Mouse (Mus musculus): Measurements from ENCODE around the gene Slamf1. TPM values are rescaled to one million over a fixed set of nuclear protein-coding genes. Genes with fewer than 3 reads are reported as not detected.

The Slamf1 gene
- 0.18 and 0.35 TPM in 2 replicates for polyA plus RNA-seq (2016; fragmentation: Nextera tagmentation; extraction: Ambion mirVana)

- WGBS, result 24% methylated on average over 6 of the region's 6 CpGs
- Histone ChIP-seq H3K4me3 (replicated peaks) (no peak within 1 kb of the TSS), H3K27me3 (no peaks in the 10 kb centered on the region), H3K36me3 (no peaks in the 10 kb centered on the region), H3K4me2 (no peak within 1 kb of the TSS), H3K9me3 (no peaks in the 10 kb centered on the region), H3K27ac (no peak within 1 kb of the TSS), H3K4me1 (replicated peaks) (no peaks in the 10 kb centered on the region), H3K9ac (replicated peaks) (no peak within 1 kb of the TSS)
- ATAC-seq (ENCODE audit: insufficient number of reproducible peaks, insufficient read depth, low FRiP score, low TSS enrichment, low read depth), result no peak
These were observed at the start of gene Slamf1 for GRCm38 (mm10) chr1:171766898-171767297. Gene Slamf1 (plus strand): TSS chr1:171767127.

GRCm38 (mm10) chr1:171731195-171731594 is 35.7 kb upstream of the Slamf1 start:
- H3K4me3 ChIP-seq (replicated peaks), result no peak overlapping the region
- H3K4me1 ChIP-seq (replicated peaks), result no peaks in the 10 kb centered on the region
- no peak for ATAC-seq (ENCODE audit: insufficient number of reproducible peaks, insufficient read depth, low FRiP score, low TSS enrichment, low read depth)
- H3K27me3 ChIP-seq, result no peaks in the 10 kb centered on the region
- no peak overlapping the region for H3K9ac ChIP-seq (replicated peaks)
- peaks cover 9% of the 10 kb centered on the region; the same call in 1 of the 2 replicates for H3K9me3 ChIP-seq
- H3K4me2 ChIP-seq, result no peak overlapping the region
- no peaks in the 10 kb centered on the region for H3K36me3 ChIP-seq
- H3K27ac ChIP-seq, result no peak overlapping the region

DNA sequence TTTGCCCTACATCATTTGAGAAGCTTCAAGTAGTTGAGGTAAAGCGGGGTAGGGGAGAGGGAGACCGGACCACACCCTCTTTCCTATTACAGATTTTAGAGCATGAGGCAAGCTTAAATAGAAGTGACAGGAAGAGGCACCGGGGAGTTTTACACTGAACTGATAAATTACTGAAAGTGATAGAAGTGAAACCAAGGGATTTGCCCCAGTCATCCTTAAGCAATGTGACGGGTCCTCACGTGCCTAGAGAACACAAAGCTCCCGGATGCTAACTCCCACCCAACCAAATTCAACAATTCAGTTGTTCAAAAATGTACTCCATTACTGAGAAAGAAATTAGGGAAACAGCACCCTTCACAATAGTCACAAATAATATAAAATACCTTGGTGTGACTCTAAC is 32.0 kb upstream of the Slamf1 start:
- no peaks in the 10 kb centered on the region for H3K4me1 ChIP-seq (replicated peaks)
- ATAC-seq (ENCODE audit: insufficient number of reproducible peaks, insufficient read depth, low FRiP score, low TSS enrichment, low read depth), result no peak
- WGBS, result 91% methylated on average over 6 of the region's 6 CpGs
- no peaks in the 10 kb centered on the region for H3K27me3 ChIP-seq
- H3K4me3 ChIP-seq (replicated peaks), result no peak overlapping the region
- H3K27ac ChIP-seq, result no peak overlapping the region
- no peaks in the 10 kb centered on the region for H3K36me3 ChIP-seq
- H3K4me2 ChIP-seq, result no peak overlapping the region
- H3K9me3 ChIP-seq, result no peaks in the 10 kb centered on the region
- H3K9ac ChIP-seq (replicated peaks), result no peak overlapping the region

DNA sequence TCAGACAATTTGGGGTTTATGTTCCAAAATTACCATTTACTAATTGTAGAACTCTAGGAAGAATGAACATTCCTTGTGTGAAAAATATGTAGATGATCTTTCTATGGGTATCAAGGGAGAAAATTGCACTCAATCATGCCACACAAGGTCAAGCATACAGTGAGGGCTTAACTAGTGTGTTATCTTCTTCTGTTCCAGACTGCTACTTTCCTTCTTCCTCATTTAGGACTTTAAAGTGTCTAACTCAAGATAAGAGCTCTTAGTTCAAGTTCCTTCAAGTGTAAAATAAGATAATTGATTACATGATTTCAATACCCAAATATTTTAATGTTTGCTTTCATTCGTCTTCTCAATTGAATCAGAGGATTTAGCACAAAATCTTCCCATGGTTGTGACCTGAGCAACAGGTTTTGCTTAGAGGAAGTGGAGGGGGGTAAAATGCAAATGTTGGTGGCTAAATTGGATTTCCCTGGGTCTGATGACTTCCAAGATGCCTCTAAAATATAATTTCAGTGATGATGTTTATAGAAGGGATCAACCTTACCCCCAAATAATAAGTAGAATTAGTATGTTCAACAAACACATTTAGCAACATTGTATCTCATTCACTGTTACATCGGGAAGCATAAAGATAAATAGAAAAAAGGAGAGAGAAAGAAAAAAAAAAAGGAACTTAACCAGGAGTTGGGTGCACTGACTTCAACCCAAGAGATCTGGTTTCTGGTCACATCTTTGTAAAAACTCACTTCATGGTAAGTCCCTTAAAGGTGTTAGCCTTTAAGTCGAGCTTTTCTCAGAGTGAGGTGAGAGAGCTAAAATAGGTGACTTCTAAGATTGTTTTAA is 18.6 kb upstream of the Slamf1 start:
- no peak for ATAC-seq (ENCODE audit: insufficient number of reproducible peaks, insufficient read depth, low FRiP score, low TSS enrichment, low read depth)
- no peaks in the 10 kb centered on the region for H3K27me3 ChIP-seq
- H3K9me3 ChIP-seq, result no peaks in the 10 kb centered on the region
- WGBS, result 84% methylated on average over 3 of the region's 3 CpGs
- H3K4me1 ChIP-seq (replicated peaks), result no peaks in the 10 kb centered on the region
- H3K4me3 ChIP-seq (replicated peaks), result no peak overlapping the region
- H3K9ac ChIP-seq (replicated peaks), result no peak overlapping the region
- no peak overlapping the region for H3K27ac ChIP-seq
- no peak overlapping the region for H3K4me2 ChIP-seq
- no peaks in the 10 kb centered on the region for H3K36me3 ChIP-seq

GRCm38 (mm10) chr1:171761853-171762448 is 5.0 kb upstream of the Slamf1 start:
- Histone ChIP-seq H3K27ac (no peak overlapping the region), H3K36me3 (no peaks in the 10 kb centered on the region), H3K4me3 (replicated peaks) (no peak overlapping the region), H3K4me1 (replicated peaks) (no peaks in the 10 kb centered on the region), H3K9ac (replicated peaks) (no peak overlapping the region), H3K4me2 (no peak overlapping the region), H3K27me3 (no peaks in the 10 kb centered on the region), H3K9me3 (no peaks in the 10 kb centered on the region)
- 72% methylated on average over 5 of the region's 5 CpGs for WGBS
- no peak for ATAC-seq (ENCODE audit: insufficient number of reproducible peaks, insufficient read depth, low FRiP score, low TSS enrichment, low read depth)

- Histone ChIP-seq H3K4me2 (no peak overlapping the region), H3K4me3 (replicated peaks) (no peak overlapping the region), H3K9ac (replicated peaks) (no peak overlapping the region), H3K9me3 (no peaks in the 10 kb centered on the region), H3K27me3 (no peaks in the 10 kb centered on the region), H3K4me1 (replicated peaks) (no peaks in the 10 kb centered on the region), H3K27ac (no peak overlapping the region), H3K36me3 (no peaks in the 10 kb centered on the region)
- ATAC-seq (ENCODE audit: insufficient number of reproducible peaks, insufficient read depth, low FRiP score, low TSS enrichment, low read depth), result no peak
- WGBS, result 69% methylated on average over 6 of the region's 6 CpGs
These were observed 4.1 kb downstream of the Slamf1 start for GRCm38 (mm10) chr1:171770996-171771395.

- Histone ChIP-seq H3K36me3 (no peaks in the 10 kb centered on the region), H3K4me3 (replicated peaks) (no peak overlapping the region), H3K9ac (replicated peaks) (no peak overlapping the region), H3K27ac (no peak overlapping the region), H3K4me1 (replicated peaks) (no peaks in the 10 kb centered on the region), H3K4me2 (no peak overlapping the region), H3K9me3 (no peaks in the 10 kb centered on the region), H3K27me3 (no peaks in the 10 kb centered on the region)
- ATAC-seq (ENCODE audit: insufficient number of reproducible peaks, insufficient read depth, low FRiP score, low TSS enrichment, low read depth), result no peak
- whole genome bisulfite sequencing, result 80% methylated on average over 8 of the region's 8 CpGs
These were observed 5.3 kb downstream of the Slamf1 start for GRCm38 (mm10) chr1:171772121-171772735.

GRCm38 (mm10) chr1:171773232-171773989 is 6.5 kb downstream of the Slamf1 start:
- H3K27ac ChIP-seq, result no peak overlapping the region
- H3K36me3 ChIP-seq, result no peaks in the 10 kb centered on the region
- H3K9ac ChIP-seq (replicated peaks), result no peak overlapping the region
- ATAC-seq (ENCODE audit: insufficient number of reproducible peaks, insufficient read depth, low FRiP score, low TSS enrichment, low read depth), result no peak
- WGBS, result 90% methylated on average over 10 of the region's 10 CpGs
- H3K4me2 ChIP-seq, result no peak overlapping the region
- no peaks in the 10 kb centered on the region for H3K27me3 ChIP-seq
- no peaks in the 10 kb centered on the region for H3K4me1 ChIP-seq (replicated peaks)
- no peak overlapping the region for H3K4me3 ChIP-seq (replicated peaks)
- H3K9me3 ChIP-seq, result no peaks in the 10 kb centered on the region

GRCm38 (mm10) chr1:171774266-171774665 is 7.3 kb downstream of the Slamf1 start:
- no peaks in the 10 kb centered on the region for H3K27me3 ChIP-seq
- H3K4me2 ChIP-seq, result no peak overlapping the region
- H3K9ac ChIP-seq (replicated peaks), result no peak overlapping the region
- no peak overlapping the region for H3K27ac ChIP-seq
- no peak overlapping the region for H3K4me3 ChIP-seq (replicated peaks)
- H3K9me3 ChIP-seq, result no peaks in the 10 kb centered on the region
- ATAC-seq (ENCODE audit: insufficient number of reproducible peaks, insufficient read depth, low FRiP score, low TSS enrichment, low read depth), result no peak
- no peaks in the 10 kb centered on the region for H3K4me1 ChIP-seq (replicated peaks)
- H3K36me3 ChIP-seq, result no peaks in the 10 kb centered on the region
- WGBS, result 72% methylated on average over 5 of the region's 5 CpGs

GRCm38 (mm10) chr1:171774678-171775077 is 7.8 kb downstream of the Slamf1 start:
- Histone ChIP-seq H3K27me3 (no peaks in the 10 kb centered on the region), H3K9me3 (no peaks in the 10 kb centered on the region), H3K4me2 (no peak overlapping the region), H3K4me1 (replicated peaks) (no peaks in the 10 kb centered on the region), H3K27ac (no peak overlapping the region), H3K4me3 (replicated peaks) (no peak overlapping the region), H3K36me3 (no peaks in the 10 kb centered on the region), H3K9ac (replicated peaks) (no peak overlapping the region)
- ATAC-seq (ENCODE audit: insufficient number of reproducible peaks, insufficient read depth, low FRiP score, low TSS enrichment, low read depth), result no peak
- 69% methylated on average over 11 of the region's 11 CpGs for WGBS

- Histone ChIP-seq H3K27ac (no peak overlapping the region), H3K36me3 (no peaks in the 10 kb centered on the region), H3K9ac (replicated peaks) (no peak overlapping the region), H3K4me3 (replicated peaks) (no peak overlapping the region), H3K27me3 (no peaks in the 10 kb centered on the region), H3K4me1 (replicated peaks) (no peaks in the 10 kb centered on the region), H3K9me3 (no peaks in the 10 kb centered on the region), H3K4me2 (no peak overlapping the region)
- no peak for ATAC-seq (ENCODE audit: insufficient number of reproducible peaks, insufficient read depth, low FRiP score, low TSS enrichment, low read depth)
- 86% methylated on average over 4 of the region's 4 CpGs for WGBS
These were observed 8.9 kb downstream of the Slamf1 start for GRCm38 (mm10) chr1:171775781-171776180.
